Mouse (Mus musculus) heart, embryonic 16.5 days (tissue): ENCODE measurements at regions not wholly inside any gene's neighbourhood (a gene's known extent, or its start where the extent isn't known, plus 50 kb on each side); places are given as distances from the start of the nearest gene placed in this dataset.

Experiments used
- ATAC-seq: fragments of 200-750 bp; cut with Nextera tagmentation; replicated peaks from 2 replicates; pipeline ENCODE4 v1.8.0; 2017; ENCODE audit warnings: moderate number of reproducible peaks; ENCODE audit not compliant: insufficient read depth, low FRiP score; ENCODE audit errors: extremely low read depth
- H3K27ac ChIP-seq: fragments of 300-500 bp; sonication (generic); 2 replicates; pipeline ENCODE4 v1.5.1; 2014; ENCODE audit warnings: mild to moderate bottlenecking, low read length, control low read depth, moderate library complexity
- H3K27me3 ChIP-seq: fragments of 300-500 bp; sonication (generic); 2 replicates; pipeline ENCODE4 v1.6.1; 2014; ENCODE audit warnings: low read length, mixed read lengths; ENCODE audit not compliant: control insufficient read depth, insufficient read depth
- H3K36me3 ChIP-seq: fragments of 300-500 bp; sonication (generic); 2 replicates; pipeline ENCODE4 v1.6.1; 2014; ENCODE audit not compliant: control insufficient read depth, insufficient read depth
- H3K4me1 ChIP-seq: fragments of 300-500 bp; sonication (generic); 2 replicates; pipeline ENCODE4 v1.6.1; 2014; ENCODE audit warnings: low read length, mixed read lengths; ENCODE audit not compliant: control insufficient read depth, insufficient read depth
- H3K4me2 ChIP-seq: fragments of 300-500 bp; sonication (generic); 2 replicates; pipeline ENCODE4 v1.6.1; 2014; ENCODE audit warnings: low read depth, mild to moderate bottlenecking, control low read depth, low read length
- H3K4me3 ChIP-seq: fragments of 300-500 bp; sonication (generic); 2 replicates; pipeline ENCODE4 v1.5.1; 2014; ENCODE audit warnings: mild to moderate bottlenecking, control low read depth, low read length
- H3K9ac ChIP-seq: fragments of 300-500 bp; sonication (generic); 2 replicates; pipeline ENCODE4 v1.6.1; 2014; ENCODE audit warnings: low read length, control low read depth
- H3K9me3 ChIP-seq: fragments of 300-500 bp; sonication (generic); replicated peaks from 2 replicates; pipeline ENCODE4 v1.6.1; 2016; ENCODE audit warnings: low read length; ENCODE audit not compliant: control insufficient read depth
- WGBS: fragments of 180-500 bp; shearing (Covaris S2); extraction: QIAGEN DNeasy Blood & Tissue Kit; methylation state at CpG from one replicate; pipeline ENCODE4 v1.1.7; 2014; 5-methylcytosine and 5-hydroxymethylcytosine counted together

DNA sequence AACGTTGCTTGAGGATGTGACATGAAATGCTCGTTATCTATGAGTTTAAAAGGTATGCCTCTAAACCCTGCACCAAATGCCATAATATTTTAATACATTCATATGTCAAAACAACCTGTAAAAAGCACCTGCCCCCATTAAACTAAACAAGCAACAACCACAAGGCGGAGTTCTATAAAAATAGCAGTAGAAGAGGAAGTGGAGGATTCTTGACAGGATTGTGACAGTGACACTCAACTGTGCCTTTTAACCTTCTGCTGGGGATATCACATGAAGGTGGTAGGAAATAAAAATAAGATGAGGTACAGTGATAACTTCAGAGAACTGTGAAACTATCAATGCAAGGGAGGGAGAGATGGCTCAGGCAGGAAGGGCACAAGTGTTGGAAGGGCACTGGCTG lies 58.6 kb upstream of the Dbx2 start:
- no peaks in the 10 kb centered on the region for H3K4me1 ChIP-seq
- H3K27me3 ChIP-seq, result no peaks in the 10 kb centered on the region
- no peak for ATAC-seq
- peaks cover 2% of the 10 kb centered on the region; the same call in 1 of the 2 replicates for H3K9me3 ChIP-seq
- WGBS, result 66% methylated on average over 3 of the region's 3 CpGs
- no peak overlapping the region for H3K27ac ChIP-seq
- H3K9ac ChIP-seq, result no peak overlapping the region
- no peaks in the 10 kb centered on the region for H3K36me3 ChIP-seq
- no peak overlapping the region for H3K4me2 ChIP-seq
- H3K4me3 ChIP-seq, result no peak overlapping the region

DNA sequence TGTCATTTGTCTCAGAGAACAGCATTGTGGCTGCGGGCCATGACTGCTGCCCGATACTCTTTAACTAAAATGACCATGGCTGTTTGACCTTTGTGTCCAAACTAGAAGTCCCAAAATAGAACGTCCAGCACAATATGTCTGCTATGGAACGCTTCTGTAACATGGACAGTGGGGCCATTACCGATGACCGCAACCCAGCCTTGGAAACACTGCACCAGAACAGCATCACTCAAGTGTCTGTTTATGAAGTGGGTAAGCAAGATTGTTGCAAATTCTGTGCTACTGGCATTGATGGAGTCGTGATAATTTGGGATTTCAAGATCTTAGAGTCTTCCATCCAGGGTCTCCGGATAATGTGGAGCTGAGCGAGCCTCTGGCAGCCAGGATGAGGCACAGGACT lies 60.2 kb upstream of the Dbx2 start:
- no peak overlapping the region for H3K4me2 ChIP-seq
- no peak overlapping the region for H3K9ac ChIP-seq
- ATAC-seq, result no peak
- 83% methylated on average over 9 of the region's 9 CpGs for WGBS
- H3K4me1 ChIP-seq, result no peaks in the 10 kb centered on the region
- H3K36me3 ChIP-seq, result no peaks in the 10 kb centered on the region
- H3K4me3 ChIP-seq, result no peak overlapping the region
- H3K27me3 ChIP-seq, result no peaks in the 10 kb centered on the region
- H3K9me3 ChIP-seq, result peaks cover 2% of the 10 kb centered on the region; the same call in 1 of the 2 replicates
- no peak overlapping the region for H3K27ac ChIP-seq

DNA sequence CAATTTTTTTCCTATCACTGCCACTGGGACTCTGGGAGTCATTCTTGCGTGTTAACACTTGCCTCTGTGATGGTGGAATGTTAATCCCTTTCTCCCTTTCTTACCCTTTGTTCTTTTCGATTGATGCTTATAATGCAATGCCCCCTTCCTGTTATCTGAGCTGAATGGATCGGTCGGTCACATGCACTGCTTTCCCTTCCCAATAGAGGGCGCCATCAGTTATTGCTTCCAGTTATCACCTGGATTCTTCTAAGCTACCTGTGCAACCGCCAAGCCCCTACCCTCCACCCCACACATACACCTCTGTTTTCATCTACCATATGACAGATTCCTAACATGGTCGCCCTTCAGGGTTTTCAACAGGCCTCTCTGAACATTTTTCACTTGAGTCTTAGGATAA lies 66.9 kb upstream of the Ano6 start:
- Histone ChIP-seq H3K4me3 (no peak overlapping the region), H3K4me2 (no peak overlapping the region), H3K36me3 (no peaks in the 10 kb centered on the region), H3K4me1 (peaks cover 2% of the 10 kb centered on the region; the same call in 1 of the 2 replicates), H3K27me3 (no peaks in the 10 kb centered on the region), H3K9ac (no peak overlapping the region), H3K9me3 (no peaks in the 10 kb centered on the region), H3K27ac (no peak overlapping the region)
- WGBS, result 39% methylated on average over 7 of the region's 7 CpGs
- no peak for ATAC-seq

DNA sequence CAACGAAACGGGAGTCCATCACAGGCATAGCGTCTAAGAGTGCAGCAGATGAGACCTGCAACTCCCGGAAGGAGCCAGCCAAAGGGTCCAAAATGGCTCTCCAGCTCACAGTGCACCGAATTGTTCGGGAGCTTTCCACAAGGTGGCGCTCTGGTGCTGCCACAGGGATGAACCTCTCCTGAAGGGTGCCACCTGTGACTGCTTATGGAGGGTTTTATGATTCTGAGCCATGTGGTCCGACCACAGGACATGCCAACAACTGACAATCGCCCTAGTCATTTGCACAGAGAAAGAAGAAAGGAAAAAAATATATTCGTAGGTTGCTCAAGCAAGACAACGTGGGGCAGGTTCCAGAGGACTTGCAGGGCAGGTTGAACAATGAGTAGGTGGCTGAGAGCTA lies 64.8 kb upstream of the Ano6 start:
- no peak overlapping the region for H3K4me3 ChIP-seq
- 31% methylated on average over 11 of the region's 11 CpGs for WGBS
- peaks cover 2% of the 10 kb centered on the region; the same call in 1 of the 2 replicates for H3K4me1 ChIP-seq
- ATAC-seq, result peak; percentile 75
- H3K9me3 ChIP-seq, result no peaks in the 10 kb centered on the region
- H3K27ac ChIP-seq, result peak overlapping the region; percentile 61; the same call in 1 of the 2 replicates
- H3K9ac ChIP-seq, result no peak overlapping the region
- no peak overlapping the region for H3K4me2 ChIP-seq
- no peaks in the 10 kb centered on the region for H3K27me3 ChIP-seq
- H3K36me3 ChIP-seq, result no peaks in the 10 kb centered on the region

DNA sequence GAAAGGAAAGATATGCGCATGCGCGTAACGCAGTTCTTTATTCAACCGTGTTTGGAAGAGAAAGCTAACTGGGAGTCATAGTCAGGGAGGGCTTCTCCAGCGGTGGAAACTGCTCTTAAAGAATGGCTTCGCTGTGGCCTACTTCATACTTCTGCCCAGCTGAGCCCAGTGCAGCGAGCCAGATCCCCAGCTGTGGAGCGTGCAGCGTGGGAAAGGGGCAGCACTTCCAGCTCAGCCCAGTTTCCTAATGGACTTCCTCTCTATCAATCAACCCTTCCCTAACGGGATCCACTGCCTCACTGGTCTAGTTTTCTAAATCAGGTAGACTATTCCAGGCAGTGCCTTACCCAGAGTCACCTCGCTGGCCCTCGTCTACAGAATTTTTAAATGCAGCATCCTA lies 64.1 kb upstream of the Ano6 start:
- H3K4me2 ChIP-seq, result peak overlapping the region; percentile 33
- H3K27ac ChIP-seq, result peak overlapping the region; percentile 61
- H3K4me1 ChIP-seq, result peaks cover 2% of the 10 kb centered on the region; the same call in 1 of the 2 replicates
- no peak overlapping the region for H3K9ac ChIP-seq
- ATAC-seq, result no peak
- no peaks in the 10 kb centered on the region for H3K27me3 ChIP-seq
- 65% methylated on average over 13 of the region's 13 CpGs for WGBS
- no peak overlapping the region for H3K4me3 ChIP-seq
- no peaks in the 10 kb centered on the region for H3K9me3 ChIP-seq
- H3K36me3 ChIP-seq, result no peaks in the 10 kb centered on the region

DNA sequence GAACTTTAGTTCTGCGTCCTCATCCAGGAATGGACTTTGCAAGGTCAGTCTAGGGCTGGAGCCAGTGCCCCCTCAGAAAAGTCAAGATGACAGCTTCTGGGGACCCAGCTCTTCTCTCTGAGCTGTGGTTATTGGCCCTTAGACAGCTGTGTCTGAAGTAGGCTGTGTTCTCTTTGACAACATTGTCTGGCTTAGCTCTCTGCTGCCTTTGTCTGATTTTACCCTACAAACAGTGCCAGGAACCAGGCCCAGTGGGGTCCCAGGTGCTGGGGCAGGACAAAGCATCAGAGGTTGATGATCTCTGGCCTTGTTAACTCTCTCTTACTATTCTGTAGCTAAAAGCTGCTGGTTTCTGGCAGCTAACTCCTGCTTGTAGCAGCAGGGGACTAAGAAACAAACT lies 54.9 kb upstream of the Ano6 start:
- H3K4me2 ChIP-seq, result no peak overlapping the region
- no peak for ATAC-seq

More for the DNA sequence above, 54.9 kb upstream of the Ano6 start:
- Histone ChIP-seq H3K4me3 (no peak overlapping the region), H3K27ac (no peak overlapping the region), H3K9me3 (no peaks in the 10 kb centered on the region), H3K27me3 (no peaks in the 10 kb centered on the region), H3K4me1 (no peaks in the 10 kb centered on the region), H3K36me3 (no peaks in the 10 kb centered on the region), H3K9ac (no peak overlapping the region)
- 59% methylated on average over 1 of the region's 1 CpGs for WGBS
